Mouse (Mus musculus) E14TG2a.4 (cell line): ENCODE results near the gene Zfp14.

ENCODE experiments used
- CTCF ChIP-seq: conservative IDR thresholded peaks from 2 replicates; pipeline ENCODE4 v1.5.1; 2014; ENCODE audit warnings: low read length
- POU5F1 ChIP-seq: IDR thresholded peaks from 2 replicates; pipeline ENCODE4 v1.6.1; 2014; ENCODE audit warnings: low read length, borderline replicate concordance

DNA sequence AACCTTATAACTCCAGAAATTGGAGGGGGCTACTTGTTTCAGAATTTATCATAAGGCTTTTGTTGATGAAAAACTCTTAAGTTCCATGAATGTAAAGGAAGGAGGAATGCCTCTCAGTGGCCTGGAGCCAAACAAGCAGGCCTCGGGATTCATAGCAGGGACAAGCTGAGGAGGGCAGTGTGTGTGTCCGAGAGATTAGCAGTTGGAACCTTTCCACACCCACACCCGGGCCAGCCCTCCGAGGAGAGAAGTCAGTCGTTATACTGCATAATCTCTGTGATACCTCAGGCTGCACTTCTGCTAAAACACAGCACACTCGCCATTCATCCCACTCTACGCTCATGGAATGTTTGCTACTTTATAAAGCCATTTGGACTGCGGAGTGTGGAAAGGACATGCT lies 27.4 kb downstream of the Zfp14 start:
- TF ChIP-seq CTCF (no peak), POU5F1 (no peak)
